Mouse (Mus musculus) granulocyte monocyte progenitor cell, adult 5-6 weeks (primary cell): ENCODE data around the gene Rsg1. TPM values are rescaled to one million over a fixed set of nuclear protein-coding genes. Genes with fewer than 3 reads are reported as not detected.

Source experiments
- ATAC-seq: replicated peaks from 2 replicates; pipeline ENCODE4 v1.8.0; 2016; ENCODE audit warnings: mild to moderate bottlenecking, moderate TSS enrichment, inconsistent platforms; ENCODE audit not compliant: poor library complexity, severe bottlenecking
- total RNA-seq, 2 experiments: library from RNA; stranded (forward) in 1 of 2; stranded (reverse) in 1 of 2; fragments of 200-712, 200-1000 nt in 1 of 2; fragments of >200 nt in 1 of 2; fragmentation: Nextera tagmentation in 1 of 2; gene quantifications; 2 replicates each; pipeline ENCODE4 v1.2.3; 2014 to 2017

The Rsg1 gene
- total RNA-seq, 2 experiments from 2014 or later = 1.4 to 1.8 TPM

DNA sequence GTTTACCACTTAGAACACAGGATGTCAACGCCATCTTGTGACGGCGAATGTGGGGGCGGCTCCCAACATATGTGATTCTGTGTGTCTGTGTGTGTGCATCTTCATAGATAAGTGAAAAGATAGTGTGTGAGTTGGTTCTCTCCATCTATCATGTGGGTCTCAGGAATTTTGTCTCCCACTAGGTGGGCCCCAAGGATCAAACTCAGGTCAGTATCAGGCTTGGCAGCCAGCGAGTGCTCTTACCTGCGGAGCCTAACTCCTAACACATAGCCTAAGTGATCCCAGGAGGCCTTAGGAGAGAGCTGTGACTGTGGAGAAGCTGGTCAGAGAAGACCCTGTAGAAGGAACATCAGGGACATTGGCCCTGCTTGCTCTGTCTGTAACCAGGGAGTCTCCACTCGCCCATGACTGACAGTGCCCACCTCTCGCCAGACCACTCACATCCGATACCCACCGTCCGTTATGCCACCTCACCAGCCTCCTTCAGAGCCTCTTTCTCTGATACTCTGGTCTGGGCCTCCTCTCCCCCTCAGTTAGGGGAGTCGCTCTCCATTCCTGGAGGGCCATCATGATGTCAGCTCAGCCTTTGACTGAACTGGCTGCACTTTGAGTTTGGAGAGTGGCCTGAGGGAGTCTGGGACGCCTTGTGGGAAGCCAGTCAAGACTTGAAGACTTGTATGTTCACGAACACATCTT, 3.1 kb upstream of the Rsg1 start:
- peak; percentile 33; the same call in 1 of the 2 replicates for ATAC-seq

GRCm38 (mm10) chr4:141211646-141212045, 2.1 kb upstream of the Rsg1 start:
- no peak for ATAC-seq

GRCm38 (mm10) chr4:141212892-141213291, 864 bp upstream of the Rsg1 start:
- ATAC-seq = no peak

GRCm38 (mm10) chr4:141213342-141213741, 414 bp upstream of the Rsg1 start:
- ATAC-seq = no peak

GRCm38 (mm10) chr4:141214337-141214851, 638 bp downstream of the Rsg1 start:
- peak; percentile 74 for ATAC-seq

DNA sequence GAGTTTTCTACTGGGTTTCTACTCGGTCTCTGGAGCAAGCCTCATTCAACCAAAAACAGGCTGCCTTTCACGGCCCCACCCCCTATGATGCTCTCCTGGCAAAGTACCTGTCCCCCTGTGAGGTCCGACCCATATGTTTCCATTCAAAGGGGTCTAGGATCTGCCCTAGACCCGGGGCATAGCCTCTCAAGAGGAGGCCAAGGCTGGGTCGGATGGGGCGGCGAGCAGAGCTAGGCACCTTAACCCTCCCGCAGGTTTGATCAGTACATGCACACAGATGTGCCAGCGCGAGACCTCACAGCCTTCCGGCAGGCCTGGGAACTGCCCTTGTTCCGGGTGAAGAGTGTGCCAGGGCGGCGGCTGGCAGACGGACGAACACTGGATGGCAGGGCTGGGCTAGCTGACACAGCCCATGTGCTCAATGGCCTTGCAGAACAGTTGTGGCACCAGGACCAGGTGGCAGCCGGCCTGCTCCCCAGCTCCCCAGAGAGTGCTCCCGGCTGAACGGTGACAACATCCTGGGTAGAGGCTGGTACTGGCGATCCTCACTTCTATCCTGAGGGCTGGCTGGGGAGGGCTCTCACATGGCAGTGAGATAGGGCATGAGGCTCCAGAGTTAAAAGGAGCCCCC, 5.9 kb downstream of the Rsg1 start:
- ATAC-seq = no peak

GRCm38 (mm10) chr4:141221848-141222247, 8.1 kb downstream of the Rsg1 start:
- ATAC-seq = no peak

DNA sequence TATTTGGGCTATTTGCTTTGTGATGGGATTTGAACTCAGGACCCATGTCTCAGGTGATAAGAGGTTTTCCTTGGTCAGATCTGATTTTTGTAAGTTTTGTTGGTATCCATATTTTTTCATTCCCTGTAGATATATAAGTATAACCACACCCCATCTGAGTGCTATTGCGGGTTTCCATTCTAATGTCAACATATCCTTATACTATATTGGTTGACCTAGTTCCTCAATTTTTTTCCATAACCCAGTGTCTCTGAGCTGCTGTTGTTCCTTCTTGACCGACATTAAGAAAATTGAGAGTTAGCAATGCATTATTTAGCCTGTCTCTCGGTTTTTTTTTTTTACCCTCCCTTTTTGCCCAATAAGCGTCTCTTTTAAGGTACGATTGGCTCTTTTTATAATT, 9.0 kb downstream of the Rsg1 start:
- peak; percentile 74 for ATAC-seq

- ATAC-seq = no peak
Observed at GRCm38 (mm10) chr4:141228687-141229086, 14.9 kb downstream of the Rsg1 start.

DNA sequence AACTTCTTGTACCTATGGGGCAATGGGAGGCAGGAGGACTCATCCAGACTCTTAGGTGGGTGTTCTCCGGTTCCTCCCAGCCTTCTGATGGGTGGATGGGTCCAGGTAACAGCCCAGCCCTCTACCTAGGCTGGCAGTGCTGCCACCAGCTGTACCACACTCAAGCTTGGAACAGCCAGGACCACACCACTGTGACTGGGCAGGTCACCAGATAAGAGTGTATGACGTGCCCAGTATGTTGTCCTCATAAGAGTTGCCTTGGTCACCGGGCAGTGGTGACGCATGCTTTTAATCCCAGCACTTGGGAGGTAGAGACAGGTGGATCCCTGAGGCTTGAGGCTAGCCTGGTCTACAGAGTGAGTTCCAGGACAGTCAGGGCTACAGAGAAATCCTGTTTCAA, 19.4 kb downstream of the Rsg1 start:
- ATAC-seq = no peak

DNA sequence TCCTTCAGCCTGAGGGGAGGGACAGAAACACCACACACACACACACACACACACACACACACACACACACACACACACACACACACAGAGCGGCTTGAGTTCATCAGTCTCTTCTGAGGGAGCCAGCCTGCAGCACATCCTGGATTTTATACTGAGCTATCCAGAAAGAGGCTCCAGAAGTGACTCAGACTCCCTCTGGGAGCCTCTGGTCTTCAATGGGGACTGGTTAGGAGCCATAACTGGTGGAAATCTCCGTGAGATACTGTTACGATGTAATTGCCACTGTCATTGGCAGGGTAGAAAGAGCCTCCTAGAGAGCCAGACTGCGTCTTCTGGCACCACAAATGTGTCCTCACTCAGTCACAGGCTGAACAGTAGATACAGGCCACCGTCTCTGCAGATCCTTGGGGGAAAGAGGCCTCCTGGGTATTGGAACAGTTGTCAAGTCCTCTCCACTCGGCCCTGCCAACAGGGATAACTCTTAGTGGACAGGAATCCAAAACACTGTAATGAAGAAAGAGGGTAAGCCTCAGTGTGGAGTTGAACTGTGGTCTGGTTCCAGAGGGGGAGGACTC, 21.9 kb downstream of the Rsg1 start:
- no peak for ATAC-seq

GRCm38 (mm10) chr4:141236856-141237255, 23.1 kb downstream of the Rsg1 start:
- no peak for ATAC-seq

GRCm38 (mm10) chr4:141238492-141239387, 25.0 kb downstream of the Rsg1 start:
- ATAC-seq = no peak

GRCm38 (mm10) chr4:141239388-141240125, 25.8 kb downstream of the Rsg1 start, which contains the start of gene Arhgef19:
Gene Arhgef19 (plus strand): TSS chr4:141239499.
- peak; percentile 93 for ATAC-seq

DNA sequence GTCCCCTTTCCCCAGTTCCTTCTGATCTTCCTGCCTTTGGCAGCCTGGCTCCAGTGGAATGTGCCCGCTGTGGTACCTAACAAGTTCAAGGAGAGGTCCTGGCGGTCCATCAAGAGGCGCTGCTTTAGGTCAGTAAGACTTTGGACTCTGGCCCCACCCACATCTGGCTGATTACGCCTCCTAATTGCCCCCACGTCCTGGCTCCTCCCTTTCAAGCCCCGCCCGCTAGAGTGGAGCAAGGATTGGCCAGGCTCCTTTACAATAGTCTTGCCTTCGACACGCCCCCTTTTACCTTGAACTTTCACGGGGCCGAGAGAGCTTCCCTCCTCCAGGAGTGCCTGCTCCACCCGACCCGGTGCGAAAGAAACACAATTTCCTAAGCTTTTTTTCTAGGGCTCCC, 26.9 kb downstream of the Rsg1 start:
- peak; percentile 57 for ATAC-seq

DNA sequence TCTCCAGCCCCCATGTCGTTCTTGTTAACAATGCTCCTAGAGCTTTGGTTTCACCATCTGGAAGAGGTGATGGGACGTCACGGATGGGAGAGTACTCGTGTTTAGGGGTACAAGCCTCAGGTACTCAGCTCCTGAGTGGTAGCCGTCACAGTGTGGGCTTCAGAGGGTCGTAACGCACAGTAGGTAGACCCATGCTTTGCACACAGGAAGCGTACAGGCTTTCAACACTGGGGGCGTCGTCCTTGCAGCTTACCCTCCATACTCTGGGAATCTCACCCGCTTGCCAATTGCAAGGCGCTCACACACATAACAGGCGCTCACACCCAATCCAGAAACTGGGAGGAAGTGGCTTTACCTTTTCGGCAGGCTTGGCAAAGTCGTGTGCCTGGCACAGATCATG, 28.1 kb downstream of the Rsg1 start:
- ATAC-seq = no peak

- ATAC-seq = no peak
Observed at GRCm38 (mm10) chr4:141242651-141243241, 29.0 kb downstream of the Rsg1 start.

- ATAC-seq = no peak
Observed at GRCm38 (mm10) chr4:141243636-141244035, 29.9 kb downstream of the Rsg1 start.

- no peak for ATAC-seq
Observed at GRCm38 (mm10) chr4:141244401-141244800, 30.6 kb downstream of the Rsg1 start.
